Mouse (Mus musculus) cerebellum, postnatal 10 days (tissue): ENCODE results near the gene Dusp5.

ENCODE experiments used
- DNase-seq, 2 experiments: peaks; one replicate each; pipeline ENCODE4 v3.0.0; 2021; ENCODE audit warnings: mixed read lengths in 2 of 2

Gene Dusp5

DNA sequence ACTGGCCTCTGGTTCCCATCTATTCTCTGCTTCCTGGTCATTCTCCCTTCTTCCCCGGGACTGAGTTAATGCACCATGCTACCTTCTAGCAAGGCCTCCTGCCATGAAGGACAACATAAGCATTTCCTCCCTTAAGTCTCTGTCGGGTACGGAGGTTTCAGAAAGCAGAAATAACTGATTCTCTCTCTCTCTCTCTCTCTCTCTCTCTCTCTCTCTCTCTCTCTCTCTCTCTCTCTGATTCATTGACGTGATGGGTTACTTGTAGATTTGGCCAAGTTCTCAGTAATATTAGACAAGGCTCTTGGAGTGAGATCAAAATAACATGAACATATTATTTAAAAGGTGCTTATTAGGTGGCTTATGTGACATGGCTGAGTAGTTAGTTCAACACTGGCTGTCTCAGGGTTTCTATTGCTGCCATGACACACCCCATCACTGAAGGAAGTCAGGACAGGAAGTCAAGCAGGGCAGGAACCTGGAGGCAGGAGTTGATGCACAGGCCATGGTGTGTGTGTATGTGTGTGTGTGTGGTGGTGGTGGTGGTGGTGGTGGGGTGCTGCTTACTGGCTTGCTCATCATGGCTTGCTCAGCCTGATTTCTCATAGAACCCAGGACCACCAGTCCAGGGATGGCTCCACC, 16.1 kb downstream of the Dusp5 start:
- DNase-seq, result no peak

DNA sequence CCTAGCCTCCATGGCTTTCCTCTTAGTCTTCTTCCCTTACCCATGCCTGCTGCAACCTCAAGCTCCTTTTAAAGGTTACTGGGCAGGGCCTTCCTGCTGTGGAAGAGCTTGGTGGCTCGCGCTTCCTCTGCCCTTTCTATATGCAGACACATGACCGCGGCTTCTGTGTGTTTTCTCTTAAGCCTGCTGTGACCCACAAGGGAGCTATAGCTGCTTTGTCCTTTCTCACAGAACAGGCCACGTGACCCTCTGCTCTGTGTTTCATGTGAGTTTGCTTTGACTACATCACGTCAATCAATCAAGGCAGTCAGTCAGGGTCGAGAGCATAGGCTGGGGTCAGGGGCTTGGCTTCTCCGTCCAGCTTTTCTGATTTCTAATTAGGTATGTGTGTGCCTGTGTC, 18.7 kb downstream of the Dusp5 start:
- DNase-seq, result no peak

- peak; percentile 42 to 59 for DNase-seq
Observed at GRCm38 (mm10) chr19:53550972-53551371, 22.1 kb downstream of the Dusp5 start.

GRCm38 (mm10) chr19:53552216-53552786, 23.4 kb downstream of the Dusp5 start:
- no peak for DNase-seq

DNA sequence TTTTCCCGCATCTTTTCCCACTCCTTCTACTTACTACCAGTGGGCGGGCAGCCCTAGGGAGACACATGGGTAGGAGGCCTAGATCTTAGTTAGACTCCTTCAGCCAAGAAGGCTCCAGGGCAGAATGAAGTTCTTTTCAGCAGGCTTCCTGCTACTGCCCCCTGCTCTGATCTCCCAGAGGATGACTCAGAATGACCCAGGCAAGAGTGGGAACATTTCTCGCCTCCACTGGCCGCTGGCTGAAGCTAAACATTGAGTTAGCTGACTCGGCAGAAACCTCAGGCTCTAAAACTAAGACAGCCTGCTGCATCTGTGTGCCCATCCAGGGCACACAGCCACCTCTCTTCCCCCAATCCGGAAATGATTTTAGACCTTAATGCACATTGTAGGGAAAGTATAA, 23.9 kb downstream of the Dusp5 start:
- no peak for DNase-seq

GRCm38 (mm10) chr19:53554402-53554801, 25.5 kb downstream of the Dusp5 start:
- no peak for DNase-seq

DNA sequence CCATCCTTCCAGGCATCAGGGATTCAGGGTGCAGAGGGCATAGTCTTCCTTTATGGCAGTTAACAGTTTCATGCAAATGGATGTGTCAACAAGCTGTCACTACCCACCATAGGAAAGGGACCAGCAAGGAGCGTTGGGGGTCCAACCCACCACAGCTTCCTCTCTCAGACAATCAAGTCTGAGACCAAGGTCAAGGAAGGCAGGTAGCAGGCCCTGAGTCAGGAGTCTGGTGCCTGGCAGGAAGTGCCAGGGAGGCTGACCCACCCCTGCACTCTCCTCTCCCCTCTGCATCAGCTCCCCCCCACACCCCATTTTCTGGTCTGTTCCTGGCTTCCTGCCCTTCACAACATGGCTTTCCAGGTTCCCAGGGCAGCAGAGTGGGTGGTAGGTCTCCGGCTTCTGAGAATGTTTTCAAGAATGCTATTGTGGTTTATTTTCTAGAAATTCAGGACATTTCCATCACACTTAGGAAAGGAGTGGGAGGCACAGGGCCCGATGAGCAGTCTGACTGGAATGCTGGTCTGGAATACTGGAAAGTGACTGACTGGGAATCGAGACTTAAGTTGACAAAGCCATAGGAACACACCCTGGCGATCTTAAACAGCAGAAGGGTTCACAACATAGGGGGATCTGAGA, 26.2 kb downstream of the Dusp5 start:
- DNase-seq, result no peak

DNA sequence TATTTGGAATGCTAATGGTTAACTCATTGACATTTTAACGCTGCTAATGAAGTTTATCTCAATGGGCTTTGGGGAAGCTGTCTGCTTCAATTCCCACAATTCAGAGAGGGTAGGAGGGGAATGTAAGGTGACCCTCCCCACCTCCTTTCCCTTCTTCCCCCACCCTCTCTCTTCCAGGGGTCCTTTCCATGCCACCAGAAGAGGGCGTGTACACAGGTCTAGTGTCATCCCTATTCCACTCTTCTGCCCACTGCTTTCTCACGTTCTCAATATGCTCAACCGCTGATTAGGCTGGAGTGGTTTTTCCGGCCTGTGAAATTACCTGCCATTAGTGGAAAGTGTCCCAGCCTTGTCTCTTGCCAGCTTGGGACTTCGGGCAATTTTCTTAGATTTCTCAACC, 27.9 kb downstream of the Dusp5 start:
- DNase-seq, result peak in 1 of 2 experiments; percentile 33

DNA sequence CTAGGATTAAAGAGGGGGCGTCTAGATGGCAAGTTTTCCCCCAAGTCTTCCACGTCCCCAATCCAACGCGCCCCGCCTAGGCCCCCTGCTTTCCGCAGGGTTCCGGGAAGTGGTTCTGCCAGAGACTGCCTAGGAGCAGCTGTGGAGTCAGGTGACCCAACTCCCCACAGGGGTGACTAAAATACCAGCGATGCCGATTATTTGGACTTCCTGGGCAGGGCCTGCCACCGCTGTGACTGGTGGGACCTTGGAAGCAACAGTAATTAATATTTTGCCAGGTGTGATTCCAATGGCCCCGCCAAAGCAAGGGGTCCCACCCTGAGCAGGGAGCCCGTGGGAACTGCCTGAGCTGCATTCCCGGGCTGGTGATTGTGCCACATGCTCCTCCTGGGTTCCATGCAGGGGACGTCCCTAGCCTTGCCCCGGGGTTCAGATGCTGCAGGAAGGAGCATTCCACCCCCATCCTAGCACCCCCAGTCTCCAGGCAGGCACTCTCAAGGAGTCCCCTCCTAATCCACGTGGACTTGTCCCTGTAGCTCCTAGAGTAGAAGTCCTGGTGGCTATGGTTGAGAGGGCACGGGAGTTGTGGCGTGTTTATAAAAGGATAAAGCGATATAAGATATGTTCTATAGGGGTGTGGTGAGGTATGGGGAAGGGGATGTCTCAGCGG, 28.5 kb downstream of the Dusp5 start:
- DNase-seq, result no peak

DNA sequence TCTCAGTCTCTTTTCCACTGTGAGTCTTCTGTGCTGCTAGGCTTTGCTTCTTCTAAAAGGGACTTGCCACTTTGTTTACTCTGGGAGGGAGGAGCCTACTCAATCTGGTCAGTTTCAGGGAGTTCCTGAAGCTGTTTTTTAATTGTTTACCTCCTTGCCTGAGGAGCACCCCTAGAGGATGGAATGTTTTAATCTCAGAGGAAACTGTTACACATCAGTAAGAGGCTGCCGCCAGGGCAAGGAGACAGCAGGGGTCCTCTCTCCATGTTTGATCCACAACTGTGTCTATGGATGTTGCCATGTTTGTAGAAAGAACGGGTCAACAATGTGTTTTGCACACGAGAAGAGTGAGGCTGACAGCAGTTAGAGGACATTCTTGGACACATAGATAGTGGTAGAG, 31.5 kb downstream of the Dusp5 start:
- DNase-seq, result no peak

GRCm38 (mm10) chr19:53564174-53564573, 35.3 kb downstream of the Dusp5 start:
- no peak for DNase-seq

DNA sequence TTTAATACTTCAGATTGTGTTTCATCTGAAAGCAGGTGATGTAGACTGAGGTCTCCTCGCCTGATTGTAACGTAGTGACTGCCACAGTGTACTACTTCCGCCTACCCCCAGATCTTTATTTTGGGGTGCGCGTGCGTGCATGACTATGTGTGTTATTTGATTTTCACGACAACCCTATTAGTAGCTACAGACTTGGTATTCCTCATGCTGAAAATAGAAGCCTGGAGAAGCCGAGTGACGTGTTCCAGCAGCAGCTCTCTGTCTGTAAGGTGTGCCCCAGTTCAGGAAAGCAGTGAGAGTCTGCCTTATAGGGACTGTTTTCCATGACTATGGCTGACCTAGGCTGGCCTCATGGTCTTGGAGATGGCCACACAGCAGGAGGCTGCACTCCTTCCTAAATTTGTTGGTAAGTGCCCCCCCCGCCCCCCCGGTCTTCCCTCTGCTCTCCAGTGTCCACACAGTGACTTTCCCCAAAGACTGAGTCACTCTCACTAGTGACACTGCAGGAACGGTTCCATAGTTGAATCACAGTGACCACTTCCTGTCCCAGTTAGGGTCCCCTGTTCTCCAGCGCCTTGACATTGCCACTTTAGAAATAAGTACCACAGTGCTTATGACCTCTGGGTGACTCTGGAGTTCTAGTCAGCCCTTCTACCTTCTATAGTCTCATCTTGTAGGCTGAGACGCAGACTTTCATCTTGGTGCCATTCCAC, 36.8 kb downstream of the Dusp5 start:
- no peak for DNase-seq

DNA sequence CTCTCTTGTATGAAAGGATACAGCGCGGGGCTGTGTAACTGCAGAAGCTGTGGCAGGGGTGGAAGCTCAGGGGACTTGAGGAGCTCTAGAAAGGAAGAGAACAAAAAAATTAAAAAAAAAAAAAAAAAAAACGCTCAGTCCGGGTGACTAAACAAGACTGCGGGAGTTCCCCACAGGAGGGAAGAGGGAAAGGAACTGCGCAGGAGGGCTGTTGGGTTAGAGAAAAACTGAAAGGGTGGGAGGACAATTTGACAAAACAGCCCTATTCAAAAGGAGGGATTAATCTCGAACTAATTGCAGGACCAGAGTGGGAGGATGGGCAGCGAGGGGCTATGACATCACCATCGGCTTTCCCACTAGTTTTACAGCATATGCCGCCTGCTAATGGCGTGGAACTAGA, 39.0 kb downstream of the Dusp5 start:
- DNase-seq, result peak in 1 of 2 experiments; percentile 3

DNA sequence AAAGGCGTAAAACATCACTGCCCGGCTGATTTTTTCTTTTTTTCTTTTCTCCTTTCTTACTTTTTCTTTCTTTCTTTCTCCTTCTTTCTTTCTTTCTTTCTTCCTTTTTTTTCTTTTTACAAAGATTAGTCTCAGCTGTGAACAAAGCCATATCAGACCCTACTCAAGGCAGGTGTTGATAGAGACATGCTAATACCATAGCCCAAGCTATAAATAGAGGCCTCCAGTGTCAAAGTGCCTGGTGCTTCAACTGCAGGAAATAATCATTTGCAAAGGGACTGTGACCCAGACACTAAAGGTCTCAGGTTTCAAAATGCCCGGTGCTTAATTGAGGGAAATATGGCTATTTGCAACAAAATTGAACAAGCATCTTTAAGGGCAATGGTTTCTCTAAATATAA, 39.6 kb downstream of the Dusp5 start:
- DNase-seq, result no peak

DNA sequence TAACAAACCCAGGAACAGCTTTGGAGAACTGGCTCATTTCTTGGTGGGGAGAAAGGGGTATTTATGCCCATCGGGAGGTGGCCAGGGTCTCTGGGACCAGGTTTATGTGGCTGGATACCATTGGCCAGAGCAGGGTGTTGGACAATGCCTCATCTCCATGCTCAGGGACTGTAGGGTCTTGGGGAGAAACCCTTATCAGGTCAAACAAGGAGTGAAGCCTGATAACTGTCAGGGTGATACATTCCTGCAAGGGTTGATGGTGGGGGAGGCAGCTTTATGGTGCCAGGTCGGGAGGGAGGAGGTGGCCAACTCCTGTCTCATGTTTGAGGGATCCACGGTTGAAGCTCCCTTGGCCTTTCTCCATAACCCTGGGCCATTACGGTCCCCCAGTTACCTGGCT, 42.1 kb downstream of the Dusp5 start:
- DNase-seq, result no peak

GRCm38 (mm10) chr19:53571501-53572428, 42.9 kb downstream of the Dusp5 start:
- DNase-seq, result no peak

DNA sequence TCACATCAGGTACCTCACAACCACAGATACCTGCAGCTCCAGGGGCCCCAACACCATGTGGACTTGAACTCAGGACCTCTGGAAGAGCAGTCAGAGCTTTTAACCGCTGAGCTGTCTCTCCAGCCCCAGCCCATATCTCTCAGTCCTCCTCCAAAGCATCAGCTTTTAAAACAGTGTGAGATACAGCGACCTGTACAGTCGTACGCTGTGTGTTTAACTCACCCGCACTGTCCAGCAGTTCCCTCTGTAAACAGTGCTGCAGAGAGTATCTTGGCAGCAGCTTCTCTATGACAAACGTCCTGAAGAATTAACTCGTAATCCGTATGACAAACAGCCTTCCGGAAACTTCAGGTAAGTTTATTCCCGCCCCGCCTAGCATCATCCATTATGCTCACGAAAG, 43.7 kb downstream of the Dusp5 start:
- DNase-seq, result no peak

DNA sequence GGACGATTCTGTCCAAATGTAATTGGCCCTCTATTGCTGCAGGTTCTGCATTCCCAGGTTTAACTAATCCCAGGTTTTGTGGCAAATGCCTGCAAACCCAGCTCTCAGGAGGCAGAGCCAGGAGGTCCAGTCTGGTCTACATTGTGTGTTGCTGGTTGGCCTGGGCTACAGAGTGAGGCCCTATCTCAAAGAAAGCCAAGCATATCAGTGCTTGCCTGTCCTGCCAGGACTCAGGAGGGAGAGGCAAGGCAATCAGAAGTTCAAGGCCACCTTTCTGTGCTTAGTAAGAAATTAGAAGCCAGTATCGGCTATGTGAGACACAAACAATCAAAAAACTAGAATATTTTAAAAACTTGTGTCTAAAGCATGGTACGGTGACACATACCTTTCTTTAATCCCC, 44.2 kb downstream of the Dusp5 start:
- DNase-seq, result no peak

- DNase-seq, result no peak
Observed at GRCm38 (mm10) chr19:53574131-53574530, 45.2 kb downstream of the Dusp5 start.

DNA sequence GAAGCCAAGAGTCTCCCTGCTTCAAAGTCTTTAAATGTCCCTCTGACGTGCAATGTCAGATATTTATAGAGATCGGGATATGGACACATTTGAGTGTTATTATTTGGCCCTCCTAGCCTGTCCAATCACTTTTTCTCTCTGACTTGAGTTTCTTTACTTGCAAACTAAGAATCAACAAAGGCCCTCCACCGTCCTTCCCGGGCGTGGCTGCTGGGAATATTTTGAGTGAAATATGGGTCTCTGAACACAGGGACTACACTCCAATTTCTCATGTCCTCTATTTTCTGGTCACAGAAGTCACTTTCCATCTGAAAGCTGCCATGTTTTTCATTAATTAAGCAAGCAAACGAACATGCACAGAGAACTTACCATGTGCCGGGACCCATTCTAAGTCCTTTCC, 45.6 kb downstream of the Dusp5 start:
- DNase-seq, result no peak

DNA sequence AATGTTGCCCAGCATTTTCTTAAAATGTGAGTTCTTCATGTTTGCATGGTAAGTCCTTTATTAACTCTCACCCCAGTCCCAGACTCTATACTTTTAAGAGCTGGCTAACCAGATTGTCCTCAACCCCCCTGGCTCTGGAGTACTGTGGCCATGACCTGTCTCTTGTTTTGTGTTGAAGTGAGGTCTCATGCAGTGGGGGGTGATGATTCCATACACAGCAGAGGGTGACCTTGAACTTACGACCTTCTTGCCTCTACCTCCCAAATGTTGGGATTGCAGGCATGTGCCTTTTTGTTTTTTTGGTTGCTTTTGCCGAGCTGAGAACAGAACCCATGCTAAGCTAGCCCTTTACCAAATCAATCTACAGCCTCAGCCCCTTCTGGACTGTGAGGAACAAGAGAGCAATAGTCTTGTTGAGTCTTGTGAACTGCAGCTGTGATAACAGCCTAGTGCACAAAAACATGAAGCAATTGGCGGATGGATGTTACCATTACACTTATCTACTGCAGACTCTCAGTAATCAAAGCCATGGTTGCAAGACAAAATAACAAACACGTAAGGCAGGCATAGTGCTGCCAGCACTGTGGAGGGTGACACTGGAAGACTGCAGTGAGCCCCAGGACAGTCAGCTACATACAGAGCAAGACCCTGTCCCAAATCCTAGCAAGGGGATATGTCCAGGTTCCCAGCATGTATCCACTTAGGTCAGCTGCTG, 46.5 kb downstream of the Dusp5 start:
- DNase-seq, result no peak

- DNase-seq, result no peak
Observed at GRCm38 (mm10) chr19:53576061-53576460, 47.2 kb downstream of the Dusp5 start.
